Mouse (Mus musculus) layer of hippocampus, adult 9-10 months (tissue): Measurements from ENCODE around the gene Olfr510.
"Not testable (repeated sequence)": the region's sequence is repeated elsewhere in the genome, so short reads cannot be mapped to it uniquely, and the experiment has no call there.

Source experiments
- DNase-seq: peaks from one replicate; pipeline ENCODE4 v3.0.0; 2022; ENCODE audit warnings: low spot score

Gene Olfr510

GRCm38 (mm10) chr7:108666118-108666517 lies at the start of gene Olfr510:
Gene Olfr510 (plus strand): TSS chr7:108666418.
- no peak for DNase-seq

DNA sequence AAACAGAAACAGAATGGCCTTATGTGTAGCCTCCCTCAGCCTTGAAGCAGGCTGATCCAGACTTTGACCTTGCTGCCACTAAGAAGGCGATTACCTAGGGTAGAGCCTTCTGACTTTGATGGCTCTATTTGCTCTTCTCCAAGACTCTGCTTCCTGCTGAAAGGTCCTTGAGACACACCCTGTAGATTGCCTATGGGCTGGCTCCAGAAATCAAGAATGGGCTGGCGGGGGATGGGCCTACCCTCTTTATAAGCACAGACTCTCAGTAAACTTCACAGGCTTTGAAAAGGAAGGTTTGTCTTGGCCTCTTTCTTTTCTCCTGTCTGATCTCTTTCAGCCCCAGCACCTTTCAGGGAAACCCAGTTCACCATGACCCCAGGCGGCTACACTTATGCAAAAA lies 49.4 kb upstream of the Olfr510 start:
- not testable (repeated sequence) for DNase-seq

- DNase-seq, result no peak
Measured at GRCm38 (mm10) chr7:108621514-108621913, 44.7 kb upstream of the Olfr510 start, which contains the start of gene Olfr507. Gene Olfr507 (plus strand): TSS chr7:108621814.

GRCm38 (mm10) chr7:108629694-108630093 lies 36.5 kb upstream of the Olfr510 start, which contains the start of gene Olfr508:
Gene Olfr508 (plus strand): TSS chr7:108629994.
- no peak for DNase-seq

GRCm38 (mm10) chr7:108651806-108652205 lies 14.4 kb upstream of the Olfr510 start, which contains the start of gene Olfr509:
Gene Olfr509 (minus strand): TSS chr7:108651906.
- DNase-seq, result no peak

GRCm38 (mm10) chr7:108662419-108662818 lies 3.8 kb upstream of the Olfr510 start:
- DNase-seq, result no peak

DNA sequence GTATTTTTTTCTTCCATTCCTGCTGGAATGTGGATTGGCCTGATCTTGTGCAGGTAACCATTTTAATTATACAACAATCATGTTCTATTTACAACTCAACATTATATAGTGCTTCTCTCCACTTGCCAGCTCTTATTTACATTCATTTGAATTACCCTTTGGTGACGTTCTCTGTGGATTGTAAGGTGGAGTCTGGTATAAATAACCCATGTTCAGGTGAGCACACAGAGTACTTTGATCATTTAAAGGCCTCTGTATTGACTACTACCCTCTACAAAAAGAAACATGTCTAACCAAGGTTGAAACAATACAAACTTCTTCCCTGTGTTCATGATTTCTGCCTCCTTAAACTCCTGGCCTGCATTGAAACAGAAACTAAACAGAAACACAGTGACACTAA lies 4.8 kb downstream of the Olfr510 start:
- DNase-seq, result no peak

DNA sequence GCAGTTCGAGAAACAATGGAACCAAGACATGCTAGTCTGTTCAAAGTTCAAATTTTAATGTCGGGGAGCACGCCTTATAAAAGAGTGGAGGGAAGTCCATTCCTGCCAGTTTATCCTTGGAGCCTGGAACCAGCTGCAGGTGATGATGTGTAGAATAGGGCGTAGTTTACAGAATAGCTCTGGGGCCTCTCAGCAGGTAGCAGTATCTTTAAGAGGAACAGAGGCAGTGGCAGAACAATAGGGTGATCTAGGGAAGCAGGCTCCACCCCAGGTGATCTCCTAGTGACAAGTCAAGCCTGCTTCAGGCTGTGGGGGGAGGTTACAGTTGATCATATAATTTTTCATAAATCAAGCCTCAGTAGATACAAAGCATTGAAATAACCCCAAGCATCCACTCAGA lies 12.7 kb downstream of the Olfr510 start:
- DNase-seq, result no peak

DNA sequence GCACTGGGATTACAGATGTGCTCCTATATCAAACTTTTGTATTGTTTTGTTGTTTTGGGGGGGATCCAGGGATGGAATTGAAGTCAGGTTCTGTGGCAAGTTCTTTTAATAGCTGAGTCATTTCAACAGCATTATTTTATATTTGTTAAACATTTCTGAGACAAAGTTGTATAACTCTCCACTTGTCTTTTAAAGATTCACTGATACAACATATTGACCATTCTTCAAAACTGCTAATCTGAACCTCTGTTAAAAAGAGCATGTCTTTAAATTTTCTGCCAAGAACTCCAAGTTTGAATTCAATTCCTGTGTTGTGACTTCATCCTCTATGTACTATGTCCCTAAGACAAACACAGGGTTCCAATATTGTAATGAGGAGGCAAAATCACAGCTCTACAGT lies 46.8 kb downstream of the Olfr510 start, which contains the start of gene Olfr512:
TSS of gene Olfr512 (plus strand) at position 301 of the 400 bp plus-strand sequence.
- no peak for DNase-seq
